Mouse (Mus musculus) heart, postnatal 25 days (tissue): Measurements from ENCODE around the gene Scgn. TPM values are rescaled to one million over a fixed set of nuclear protein-coding genes. Genes with fewer than 3 reads are reported as not detected.

Source experiments
- DNase-seq: peaks from one replicate; pipeline ENCODE4 v3.0.0; 2022; ENCODE audit warnings: low spot score
- intact Hi-C: fragments of 180-260 bp; cut with DNase I; formaldehyde crosslinking; loops from one replicate; pipeline ENCODE4 v1.15.1; 2025
- microRNA-seq: library from miRNA; unstranded; fragments of <30 nt; microRNA quantifications from one replicate; pipeline ENCODE4 v1.2.0, GENCODE M21; 2022
- total RNA-seq, 2 experiments: library from RNA; stranded (reverse); gene quantifications; 2 replicates each; pipeline ENCODE4 v1.2.3; 2021

Gene Scgn
- total RNA-seq, 2 experiments from 2014 or later: not detected

- intact Hi-C loops: no loop called here
Observed at GRCm38 (mm10) chr13:23942861-23943260, 48.2 kb downstream of the Scgn start.

GRCm38 (mm10) chr13:23940291-23940690 is 50.7 kb downstream of the Scgn start:
- DNase-seq: no peak
- intact Hi-C loops: no loop called here

More at GRCm38 (mm10) chr13:23942861-23943260, 48.2 kb downstream of the Scgn start:
- DNase-seq: no peak

GRCm38 (mm10) chr13:23938699-23939098 is 52.3 kb downstream of the Scgn start:
- intact Hi-C loops: no loop called here
- DNase-seq: no peak

- intact Hi-C loops: no loop called here
Observed at GRCm38 (mm10) chr13:23934211-23934520, 56.8 kb downstream of the Scgn start, which contains the start of gene Hist1h2aa. TSS of gene Hist1h2aa (plus strand) at chr13:23934462.

GRCm38 (mm10) chr13:23933421-23934210 is 57.4 kb downstream of the Scgn start, which contains the start of gene Hist1h2ba:
TSS of gene Hist1h2ba (minus strand) at chr13:23934156.
- intact Hi-C loops: no loop called here
- no peak for DNase-seq

More at GRCm38 (mm10) chr13:23934211-23934520, 56.8 kb downstream of the Scgn start, which contains the start of gene Hist1h2aa:
- no peak for DNase-seq

GRCm38 (mm10) chr13:23930904-23931303 is 60.1 kb downstream of the Scgn start:
- DNase-seq: no peak
- intact Hi-C loops: no loop called here

GRCm38 (mm10) chr13:23930461-23930860 is 60.6 kb downstream of the Scgn start:
- no peak for DNase-seq
- intact Hi-C loops: no loop called here

- DNase-seq: no peak
- intact Hi-C loops: no loop called here
Observed at GRCm38 (mm10) chr13:23928637-23929036, 62.4 kb downstream of the Scgn start.

GRCm38 (mm10) chr13:23925792-23926191 is 65.2 kb downstream of the Scgn start:
- intact Hi-C loops: no loop called here

GRCm38 (mm10) chr13:23917674-23918073 is 73.3 kb downstream of the Scgn start:
- no peak for DNase-seq
- intact Hi-C loops: no loop called here

More at GRCm38 (mm10) chr13:23925792-23926191, 65.2 kb downstream of the Scgn start:
- DNase-seq: no peak

- intact Hi-C loops: no loop called here
- no peak for DNase-seq
Observed at GRCm38 (mm10) chr13:23916132-23916531, 74.9 kb downstream of the Scgn start.

- DNase-seq: no peak
- intact Hi-C loops: no loop called here
Observed at GRCm38 (mm10) chr13:23914376-23915167, 76.4 kb downstream of the Scgn start, which contains the start of gene Slc17a4. TSS of gene Slc17a4 (minus strand) at chr13:23915009.

- intact Hi-C loops: no loop called here
- DNase-seq: no peak
Observed at GRCm38 (mm10) chr13:23913791-23914306, 77.2 kb downstream of the Scgn start.

- intact Hi-C loops: no loop called here
- no peak for DNase-seq
Observed at GRCm38 (mm10) chr13:23911335-23911734, 79.7 kb downstream of the Scgn start.

GRCm38 (mm10) chr13:23910121-23910520 is 80.9 kb downstream of the Scgn start:
- intact Hi-C loops: no loop called here
- DNase-seq: no peak

- no peak for DNase-seq
- intact Hi-C loops: no loop called here
Observed at GRCm38 (mm10) chr13:23906906-23907305, 84.1 kb downstream of the Scgn start.

Small RNA genes lying within 50 kb of the gene (microRNA-seq; reads per million reads assigned to microRNA genes)
- not detected for gene Gm44344

Other genes starting within 250 kb of the Scgn start
- 1 to 10 TPM; 3.2 to 9.1 TPM for gene Hist1h3c, start 245.6 kb downstream of the Scgn start, total RNA-seq
- gene Hist1h2bb, start 244.5 kb downstream of the Scgn start, total RNA-seq: 10 to 100 TPM in 1 of 2 experiments, 1 to 10 TPM in 1; 9.6 to 11.4 TPM
- 10 to 100 TPM; 12.7 to 17.0 TPM for gene Hist1h2ab, start 240.1 kb downstream of the Scgn start, total RNA-seq
- 10 to 100 TPM; 19.3 to 26.5 TPM for gene Hist1h3b, start 238.9 kb downstream of the Scgn start, total RNA-seq
- gene Hist1h4b, start 234.2 kb downstream of the Scgn start, total RNA-seq: 10 to 100 TPM; 13.3 to 23.6 TPM
- gene Hist1h4a, start 230.0 kb downstream of the Scgn start, total RNA-seq: 10 to 100 TPM; 12.6 to 15.8 TPM
- 10 to 100 TPM; 15.8 to 18.0 TPM for gene Hist1h3a, start 228.8 kb downstream of the Scgn start, total RNA-seq
- 1 to 10 TPM; 5.4 to 9.2 TPM for gene Hist1h1a, start 227.5 kb downstream of the Scgn start, total RNA-seq
- not detected for gene Trim38, start 221.3 kb downstream of the Scgn start, total RNA-seq
- not detected for gene Slc17a2, start 184.2 kb downstream of the Scgn start, total RNA-seq
- not detected for gene Slc17a3, start 151.8 kb downstream of the Scgn start, total RNA-seq
- gene Slc17a1, start 123.5 kb downstream of the Scgn start, total RNA-seq: not detected
- gene Slc17a4, start 76.2 kb downstream of the Scgn start, total RNA-seq: not detected
- not detected for gene Hist1h2ba, start 57.1 kb downstream of the Scgn start, total RNA-seq
- not detected for gene Hist1h2aa, start 56.8 kb downstream of the Scgn start, total RNA-seq